Mouse (Mus musculus) forebrain, embryonic 13.5 days (tissue): ENCODE results near the gene Hk2. TPM values are rescaled to one million over a fixed set of nuclear protein-coding genes. Genes with fewer than 3 reads are reported as not detected.

Experiments
- polyA plus RNA-seq: library from polyadenylated mRNA; unstranded; fragments of >200 nt; fragmentation: Nextera tagmentation; extraction: Ambion mirVana; gene quantifications from 2 replicates; pipeline ENCODE4 v1.2.1, GENCODE M21; 2015

Gene Hk2
- polyA plus RNA-seq, 1 experiment from 2014 or later = 13.4 TPM

Other genes with a start within 250 kb of the Hk2 start
- 94.9 and 95.0 TPM in 2 replicates for gene Pole4, start 69.1 kb downstream of the Hk2 start, polyA plus RNA-seq
- gene Sema4f, start 165.3 kb upstream of the Hk2 start, polyA plus RNA-seq = 5.9 and 7.3 TPM in 2 replicates
- gene M1ap, start 172.4 kb upstream of the Hk2 start, polyA plus RNA-seq = not detected in 2 replicates